Mouse (Mus musculus) lung, postnatal 4 days (tissue): ENCODE measurements at regions not wholly inside any gene's neighbourhood (a gene's known extent, or its start where the extent isn't known, plus 50 kb on each side); places are given as distances from the start of the nearest gene placed in this dataset.

Experiments
- DNase-seq, 2 experiments: peaks; one replicate each; pipeline ENCODE4 v3.0.0; 2021

DNA sequence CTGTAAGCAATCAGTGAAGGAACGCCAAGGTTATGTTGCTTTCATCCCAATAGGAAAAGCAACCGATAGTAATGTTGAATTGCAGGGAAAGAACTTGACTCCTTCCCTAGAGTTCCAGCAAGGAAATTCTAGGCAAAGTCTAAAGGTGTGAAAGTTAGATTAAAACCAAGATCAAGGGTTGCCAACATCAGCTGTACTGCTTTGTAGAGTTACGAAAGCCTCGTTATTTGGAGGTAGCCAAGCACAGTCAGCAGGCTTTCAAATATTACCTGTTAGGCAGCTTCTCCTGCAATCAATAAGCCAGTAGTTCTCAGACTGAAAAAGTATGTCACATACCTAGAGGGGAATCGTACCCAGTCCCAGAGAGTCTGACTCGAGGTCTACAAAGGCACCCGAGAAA, 58.4 kb upstream of the Gm47985 start:
- DNase-seq: no peak

DNA sequence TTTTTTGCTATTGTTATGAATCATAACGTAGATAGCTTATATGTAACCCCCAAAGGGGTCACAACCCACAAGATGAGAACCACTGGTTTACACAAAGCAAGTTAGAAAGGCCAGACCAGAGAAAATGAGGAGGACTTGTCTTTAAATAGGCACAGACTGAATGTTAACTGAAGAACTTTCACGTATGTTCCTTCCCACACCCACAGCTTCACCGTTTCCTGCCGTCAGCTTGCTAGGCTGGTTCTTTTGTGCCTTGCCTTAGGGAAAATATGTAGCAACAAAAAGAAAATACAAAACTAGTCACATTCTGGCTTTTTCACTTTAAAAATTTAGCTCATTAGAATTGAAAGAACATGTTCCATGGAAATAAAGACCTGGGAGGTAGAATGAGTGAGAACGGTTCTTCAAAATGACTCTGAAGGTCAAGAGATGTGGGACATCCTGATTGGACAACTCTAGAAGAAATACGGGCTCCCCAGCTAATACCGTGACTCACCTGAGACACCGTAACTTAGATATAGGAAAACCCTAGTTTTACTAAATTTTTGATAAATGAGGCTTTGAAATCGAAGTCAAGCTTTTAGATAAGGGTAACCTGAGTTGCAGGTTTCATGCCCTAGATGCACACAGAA, 57.2 kb upstream of the Gm47985 start:
- no peak for DNase-seq

DNA sequence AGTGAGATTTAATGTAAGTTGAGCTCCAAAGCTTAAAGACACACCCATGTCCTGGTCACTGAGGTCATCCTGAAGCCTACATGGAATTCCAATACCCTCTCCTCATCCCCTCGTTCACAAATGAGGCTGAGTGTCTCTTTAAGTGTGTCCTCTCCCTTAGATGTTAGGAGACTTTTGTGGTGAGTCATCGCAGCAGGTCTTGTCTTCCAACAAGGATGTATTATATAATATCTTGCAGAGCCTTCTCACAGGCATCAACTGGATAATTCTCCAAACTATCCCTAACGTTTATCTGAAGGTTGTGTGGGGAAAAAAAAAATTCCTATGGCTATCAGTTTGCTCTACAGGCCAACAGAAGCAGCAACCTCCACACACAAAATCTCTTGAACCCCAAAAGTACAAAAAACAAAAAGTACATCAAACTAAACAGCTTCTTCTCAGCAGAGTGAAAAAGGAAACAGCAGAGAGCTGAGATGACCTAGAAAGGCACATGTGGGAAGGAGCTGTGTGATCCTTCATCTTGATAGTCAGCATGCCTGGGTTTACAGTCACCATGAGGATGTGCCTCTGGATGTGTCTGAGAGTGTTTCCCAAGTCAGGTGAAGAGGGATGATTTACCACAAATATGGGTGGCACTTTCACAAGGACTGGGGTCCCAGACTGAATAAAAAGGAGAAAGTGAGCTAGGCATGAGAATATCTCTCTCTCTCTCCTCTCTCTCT, 56.4 kb upstream of the Gm47985 start:
- DNase-seq: no peak

DNA sequence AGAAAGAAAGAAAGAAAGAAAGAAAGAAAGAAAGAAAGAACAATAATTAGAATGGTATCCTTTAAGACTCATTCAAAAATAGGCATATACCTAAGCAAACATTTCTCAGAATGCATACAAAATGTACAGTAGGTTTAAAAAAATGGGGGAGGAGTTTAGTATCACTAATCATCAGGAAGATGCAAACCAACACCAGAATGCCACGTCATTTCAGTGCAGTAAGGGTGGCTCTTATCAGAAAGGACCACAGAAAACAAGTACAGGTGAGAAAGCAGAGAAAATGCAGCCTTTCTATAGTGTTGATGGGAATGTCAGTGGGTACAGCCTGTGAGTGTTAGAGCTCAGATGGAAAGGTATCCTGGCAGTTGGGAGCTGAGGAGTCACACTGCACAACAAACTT, 55.6 kb upstream of the Gm47985 start:
- no peak for DNase-seq

DNA sequence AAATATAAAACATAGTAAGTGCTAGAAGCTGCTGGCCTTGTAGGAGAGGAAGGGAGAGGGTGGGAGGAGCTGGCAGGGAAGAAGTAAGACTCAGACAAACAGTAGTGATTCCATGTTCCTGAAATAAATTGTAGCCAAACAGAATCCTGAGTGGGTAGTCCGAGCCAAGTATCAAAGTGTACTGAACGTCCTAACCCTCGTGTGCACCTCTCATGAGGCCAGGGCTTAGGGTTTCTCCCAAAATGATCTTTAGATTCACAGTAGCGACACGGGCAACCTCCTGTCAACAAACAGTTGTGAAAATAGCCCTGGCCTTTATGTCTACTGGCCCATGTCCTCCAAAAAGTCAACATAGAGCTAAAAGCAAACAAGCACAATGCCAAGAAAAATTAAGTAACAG, 54.3 kb upstream of the Gm47985 start:
- DNase-seq: no peak

DNA sequence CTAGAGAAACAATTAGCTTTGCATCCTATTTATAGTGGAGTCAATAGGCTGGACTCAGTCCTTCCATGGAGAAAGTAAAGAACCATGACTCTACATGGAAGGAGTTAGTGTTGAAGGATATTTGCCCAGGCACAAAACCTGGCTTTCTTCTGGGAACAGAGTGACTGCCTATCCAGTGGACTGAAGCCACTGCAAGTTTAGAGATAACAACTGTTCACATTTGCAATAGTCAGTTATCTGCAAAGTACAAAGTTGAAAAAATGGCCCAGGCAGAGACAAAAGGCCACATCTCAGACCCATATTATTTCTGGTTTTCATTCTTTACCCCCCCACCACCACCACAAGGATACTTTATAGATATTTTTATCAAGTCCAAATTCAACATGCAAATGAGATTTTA, 53.4 kb upstream of the Gm47985 start:
- no peak for DNase-seq

DNA sequence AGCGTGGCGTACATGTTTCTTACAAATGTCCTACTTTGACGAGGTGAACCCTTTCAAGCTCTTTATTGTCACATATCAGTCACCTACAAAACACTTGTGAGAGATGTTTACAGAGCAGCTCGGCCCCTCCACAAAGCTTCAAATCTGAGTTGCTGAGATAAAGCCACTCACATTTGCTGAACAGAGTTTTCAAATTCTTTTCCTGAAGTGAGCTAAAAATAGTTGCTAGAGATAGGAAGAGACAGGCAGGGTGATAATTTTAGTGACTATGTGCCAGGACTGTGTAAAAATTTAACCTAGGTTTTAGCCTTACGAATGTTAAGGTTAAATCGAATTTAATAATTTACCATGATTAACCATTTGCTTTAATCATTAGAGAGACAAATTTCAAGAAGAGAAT, 52.3 kb upstream of the Gm47985 start:
- DNase-seq: no peak

DNA sequence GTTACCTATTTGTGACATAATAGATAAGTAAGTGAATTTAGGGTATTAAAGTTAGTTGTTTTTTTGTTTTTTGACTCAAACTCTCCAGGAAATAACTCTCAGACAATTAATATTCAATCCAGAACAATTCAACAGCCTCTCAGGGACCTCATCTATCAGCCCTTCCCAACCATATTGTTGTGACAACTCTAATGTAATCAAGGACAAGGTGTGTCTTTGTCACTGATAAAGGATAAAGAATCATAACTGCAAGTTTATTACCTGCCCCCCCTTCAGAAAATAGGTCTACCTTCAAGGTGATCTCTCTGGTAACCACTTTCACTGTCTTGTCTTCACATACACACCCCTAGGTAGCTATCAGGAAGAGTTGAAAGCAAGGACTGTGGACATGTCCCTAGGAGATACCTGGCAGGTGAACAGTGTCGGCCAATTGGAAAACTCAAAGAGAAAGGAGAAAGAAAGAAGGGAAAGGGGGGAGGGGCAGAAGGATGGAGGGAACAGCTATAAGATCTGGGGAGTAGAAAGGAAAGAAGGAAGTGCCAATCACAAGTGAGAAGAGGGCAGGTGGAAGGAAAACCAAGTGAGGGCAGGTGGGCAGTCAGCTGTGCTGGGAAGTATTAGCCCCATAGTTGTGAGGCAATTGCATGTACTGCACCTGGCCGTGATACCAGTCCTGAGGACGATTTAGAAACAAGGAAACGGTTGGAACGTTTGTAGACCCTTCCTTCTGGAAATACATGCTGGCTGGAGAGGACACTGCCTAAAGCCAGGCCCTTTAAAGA, 51.3 kb upstream of the Gm47985 start:
- DNase-seq: no peak

DNA sequence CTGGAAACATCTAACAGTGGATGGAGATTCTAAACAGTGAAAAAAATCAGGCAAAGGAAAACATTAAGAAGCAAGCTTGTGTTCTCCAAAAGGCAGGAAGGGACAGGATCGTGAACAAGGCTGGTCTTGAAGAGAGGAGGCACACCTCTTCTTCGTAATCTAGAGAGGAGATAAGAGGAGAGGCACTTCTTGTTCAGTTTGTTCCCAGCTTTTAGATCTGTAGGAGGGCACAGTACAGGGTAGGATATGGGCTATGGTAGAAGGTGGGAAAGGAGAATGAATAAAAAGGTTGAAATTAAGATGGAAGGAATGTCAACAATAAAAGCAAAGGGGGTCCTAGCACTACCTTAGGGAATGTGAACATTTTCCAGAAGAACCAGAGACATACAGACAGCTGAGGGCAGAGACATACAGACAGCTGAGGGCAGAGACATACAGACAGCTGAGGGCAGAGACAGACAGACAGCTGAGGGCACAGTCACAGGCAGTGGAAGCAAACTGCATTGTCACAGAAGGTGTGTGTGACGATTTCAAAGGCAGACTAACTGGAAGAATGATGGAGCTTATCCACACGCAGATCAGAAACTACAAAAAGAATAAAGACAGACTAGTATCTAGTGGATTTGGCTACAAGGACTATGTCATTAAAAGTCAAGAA, 50.6 kb upstream of the Gm47985 start:
- DNase-seq: no peak
